Mouse (Mus musculus) ES-Bruce4 (cell line): Measurements from ENCODE around the gene Hoxa5.

Experiments
- CTCF ChIP-seq: IDR thresholded peaks from one replicate; pipeline ENCODE4 v1.8.1; 2011; ENCODE audit warnings: low read depth, low read length
- EP300 ChIP-seq: IDR thresholded peaks from 2 replicates; pipeline ENCODE4 v1.6.1; 2011; ENCODE audit warnings: low read depth, low read length; ENCODE audit not compliant: insufficient read depth
- POLR2A ChIP-seq: IDR thresholded peaks from one replicate; pipeline ENCODE4 v1.8.1; 2011; ENCODE audit warnings: low read length; ENCODE audit not compliant: insufficient read depth

DNA sequence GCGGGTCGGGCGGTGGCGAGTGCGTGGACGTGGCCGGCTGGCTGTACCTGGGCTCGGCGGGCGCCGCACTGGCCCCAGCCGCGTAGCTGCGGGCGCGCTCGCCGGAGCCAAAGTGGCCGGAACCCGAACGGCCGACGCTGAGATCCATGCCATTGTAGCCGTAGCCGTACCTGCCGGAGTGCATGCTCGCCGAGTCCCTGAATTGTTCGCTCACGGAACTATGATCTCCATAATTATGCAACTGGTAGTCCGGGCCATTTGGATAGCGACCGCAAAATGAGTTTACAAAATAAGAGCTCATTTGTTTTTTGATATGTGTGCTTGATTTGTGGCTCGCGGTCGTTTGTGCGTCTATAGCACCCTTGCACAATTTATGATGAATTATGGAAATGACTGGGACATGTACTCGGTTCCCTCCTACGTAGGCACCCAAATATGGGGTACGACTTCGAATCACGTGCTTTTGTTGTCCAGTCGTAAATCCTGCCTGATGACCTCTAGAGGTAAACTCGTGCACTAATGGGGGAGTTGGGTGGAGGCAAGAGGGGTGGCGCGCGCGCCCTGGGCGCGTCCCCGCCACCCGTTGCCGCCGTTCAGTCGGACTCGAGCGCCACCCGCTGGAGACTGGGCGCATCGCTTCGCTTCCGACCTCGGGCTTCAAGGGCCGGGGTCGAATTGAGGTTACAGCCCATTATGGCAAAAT is at the start of gene Hoxa5:
- TF ChIP-seq CTCF (peak; percentile 82), EP300 (no peak; the same call in 1 of the 2 replicates), POLR2A (no peak)
